Mouse (Mus musculus) liver, postnatal 0 days (tissue): ENCODE measurements around the gene Slc4a11.

Experiments
- CTCF ChIP-seq: sonication (generic); IDR thresholded peaks from 2 replicates; pipeline ENCODE4 v1.5.1; 2016; ENCODE audit warnings: antibody characterized with exemption, low read depth
- EP300 ChIP-seq: IDR thresholded peaks from 2 replicates; pipeline ENCODE4 v1.6.1; 2016; ENCODE audit warnings: antibody characterized with exemption, low read depth, mild to moderate bottlenecking

DNA sequence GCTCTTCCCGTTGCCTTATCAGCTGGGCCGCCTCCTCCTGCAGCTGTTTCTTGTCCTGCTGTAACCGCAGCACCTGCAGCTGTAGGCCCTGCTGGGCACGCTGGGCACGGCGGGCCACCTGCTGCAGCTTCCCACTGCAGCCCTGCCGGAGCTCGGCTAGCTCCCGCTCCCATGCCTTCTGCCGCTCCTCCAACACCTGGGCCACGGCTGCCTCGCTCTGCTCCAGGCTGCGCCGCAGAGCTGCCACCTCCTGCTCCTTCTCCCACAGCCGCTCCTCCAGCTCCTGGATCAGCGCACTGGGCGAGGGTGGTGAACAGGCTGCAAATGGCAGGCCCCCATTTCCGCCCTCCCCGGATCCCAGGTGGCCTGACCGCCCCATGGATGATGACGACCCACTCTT, 61.5 kb downstream of the Slc4a11 start:
- TF ChIP-seq CTCF (0 out of 2 replicates have a peak, but pooled peaks have one; percentile 11), EP300 (peak; percentile 22; the same call in 1 of the 2 replicates)
